Mouse (Mus musculus) effector memory CD4-positive, alpha-beta T cell, adult 5 months (primary cell): ENCODE results near the gene Ern2. TPM values are rescaled to one million over a fixed set of nuclear protein-coding genes. Genes with fewer than 3 reads are reported as not detected.

Source experiments
- polyA plus RNA-seq: library from polyadenylated mRNA; unstranded; fragments of 100-300 nt; shearing (Covaris generic); gene quantifications from one replicate; pipeline ENCODE4 v1.2.1, GENCODE M21; 2017

Gene Ern2
- not detected for polyA plus RNA-seq

GRCm38 (mm10) chr7:122186043-122186442 is at the start of gene Ern2:
Ern2 (minus strand) TSS chr7:122186207.

GRCm38 (mm10) chr7:122219315-122219801 is 33.4 kb upstream of the Ern2 start, which contains the start of gene Chp2:
Chp2 (plus strand) TSS chr7:122219496.

GRCm38 (mm10) chr7:122158915-122159902 is 26.8 kb downstream of the Ern2 start, which contains the start of gene Plk1:
Plk1 (plus strand) TSS chr7:122159439.

GRCm38 (mm10) chr7:122132497-122133337 is 53.3 kb downstream of the Ern2 start, which contains the start of the genes Palb2 and Dctn5:
Palb2 (minus strand) TSS chr7:122132985.
Dctn5 (plus strand) TSS chr7:122133041.

Other genes starting within 250 kb of the Ern2 start
- 10.2 TPM for gene Cog7, start 204.5 kb downstream of the Ern2 start, polyA plus RNA-seq
- gene Gga2, start 165.0 kb downstream of the Ern2 start, polyA plus RNA-seq: 5.5 TPM
- gene Ubfd1, start 119.0 kb downstream of the Ern2 start, polyA plus RNA-seq: 49.5 TPM
- 13.3 TPM for gene Ears2, start 118.9 kb downstream of the Ern2 start, polyA plus RNA-seq
- gene Ndufab1, start 84.3 kb downstream of the Ern2 start, polyA plus RNA-seq: 130 TPM
- gene Palb2, start 53.2 kb downstream of the Ern2 start, polyA plus RNA-seq: 3.4 TPM
- 76.0 TPM for gene Dctn5, start 53.2 kb downstream of the Ern2 start, polyA plus RNA-seq
- gene Plk1, start 26.8 kb downstream of the Ern2 start, polyA plus RNA-seq: 0.51 TPM
- not detected for gene Chp2, start 33.3 kb upstream of the Ern2 start, polyA plus RNA-seq
- gene Prkcb, start 102.5 kb upstream of the Ern2 start, polyA plus RNA-seq: 140 TPM